Mouse (Mus musculus): Measurements from ENCODE around the gene Rerg.

Rerg gene

GRCm38 (mm10) chr6:137131349-137131748 is 38.9 kb downstream of the Rerg start:
- DNase-seq (ENCODE audit: low spot score), result peak; percentile 15

- no peak for DNase-seq (ENCODE audit: low spot score)
Observed at GRCm38 (mm10) chr6:137126861-137127260, 43.4 kb downstream of the Rerg start.

- peak; percentile 56 for DNase-seq (ENCODE audit: low spot score)
Observed at GRCm38 (mm10) chr6:137126224-137126623, 44.1 kb downstream of the Rerg start.

GRCm38 (mm10) chr6:137125433-137125832 is 44.9 kb downstream of the Rerg start:
- DNase-seq (ENCODE audit: low spot score), result no peak

- no peak for DNase-seq (ENCODE audit: low spot score)
Observed at GRCm38 (mm10) chr6:137125006-137125405, 45.3 kb downstream of the Rerg start.

- no peak for DNase-seq (ENCODE audit: low spot score)
Observed at GRCm38 (mm10) chr6:137116849-137117473, 53.3 kb downstream of the Rerg start.

GRCm38 (mm10) chr6:137114859-137115258 is 55.4 kb downstream of the Rerg start:
- no peak for DNase-seq (ENCODE audit: low spot score)

GRCm38 (mm10) chr6:137111266-137111813 is 59.0 kb downstream of the Rerg start:
- DNase-seq (ENCODE audit: low spot score), result no peak

- no peak for DNase-seq (ENCODE audit: low spot score)
Observed at GRCm38 (mm10) chr6:137110778-137111174, 59.5 kb downstream of the Rerg start.

GRCm38 (mm10) chr6:137109811-137110777 is 60.2 kb downstream of the Rerg start:
- no peak for DNase-seq (ENCODE audit: low spot score)

- DNase-seq (ENCODE audit: low spot score), result no peak
Observed at GRCm38 (mm10) chr6:137105285-137105684, 65.0 kb downstream of the Rerg start.

GRCm38 (mm10) chr6:137102662-137103179 is 67.6 kb downstream of the Rerg start:
- DNase-seq (ENCODE audit: low spot score), result no peak

GRCm38 (mm10) chr6:137101886-137102661 is 68.2 kb downstream of the Rerg start:
- no peak for DNase-seq (ENCODE audit: low spot score)

- no peak for DNase-seq (ENCODE audit: low spot score)
Observed at GRCm38 (mm10) chr6:137100259-137100658, 70.0 kb downstream of the Rerg start.

GRCm38 (mm10) chr6:137098232-137099191 is 71.8 kb downstream of the Rerg start:
- DNase-seq (ENCODE audit: low spot score), result peak; percentile 61

GRCm38 (mm10) chr6:137094475-137094874 is 75.8 kb downstream of the Rerg start:
- DNase-seq (ENCODE audit: low spot score), result no peak

GRCm38 (mm10) chr6:137088469-137088868 is 81.8 kb downstream of the Rerg start:
- DNase-seq (ENCODE audit: low spot score), result no peak

GRCm38 (mm10) chr6:137087956-137088355 is 82.3 kb downstream of the Rerg start:
- no peak for DNase-seq (ENCODE audit: low spot score)

GRCm38 (mm10) chr6:137087470-137087869 is 82.8 kb downstream of the Rerg start:
- no peak for DNase-seq (ENCODE audit: low spot score)

- no peak for DNase-seq (ENCODE audit: low spot score)
Observed at GRCm38 (mm10) chr6:137079701-137080100, 90.6 kb downstream of the Rerg start.

- DNase-seq (ENCODE audit: low spot score), result no peak
Observed at GRCm38 (mm10) chr6:137076731-137077130, 93.6 kb downstream of the Rerg start.
